Mouse (Mus musculus) thymus, adult 2 months (tissue): ENCODE data around the gene Lmx1a. TPM values are rescaled to one million over a fixed set of nuclear protein-coding genes. Genes with fewer than 3 reads are reported as not detected.

Source experiments
- DNase-seq: peaks from one replicate; pipeline ENCODE4 v3.0.0; 2021
- H3K27ac ChIP-seq: fragments of 200-500 bp; 2 replicates; pipeline ENCODE4 v1.5.1; 2012; ENCODE audit warnings: low read length, control low read depth; ENCODE audit not compliant: control insufficient read depth, insufficient read depth
- H3K27me3 ChIP-seq: fragments of 200-500 bp; 2 replicates; pipeline ENCODE4 v1.6.1; 2012; ENCODE audit warnings: mild to moderate bottlenecking, low read length, moderate library complexity, mixed read lengths; ENCODE audit not compliant: control insufficient read depth, insufficient read depth
- H3K36me3 ChIP-seq: fragments of 200-500 bp; 2 replicates; pipeline ENCODE4 v1.6.1; 2012; ENCODE audit warnings: mild to moderate bottlenecking, low read length, moderate library complexity; ENCODE audit not compliant: control insufficient read depth, insufficient read depth
- H3K4me1 ChIP-seq: fragments of 200-500 bp; replicated peaks from 2 replicates; pipeline ENCODE4 v1.6.1; 2012; ENCODE audit warnings: low read length; ENCODE audit not compliant: control insufficient read depth, insufficient read depth
- H3K4me3 ChIP-seq: fragments of 200-500 bp; 2 replicates; pipeline ENCODE4 v1.5.1; 2012; ENCODE audit warnings: mild to moderate bottlenecking, low read length, control low read depth, moderate library complexity; ENCODE audit not compliant: control insufficient read depth, insufficient read depth
- CTCF ChIP-seq: fragments of 200-500 bp; IDR thresholded peaks from 2 replicates; pipeline ENCODE4 v1.5.1; 2012; ENCODE audit warnings: mild to moderate bottlenecking, control low read depth, low read length, moderate library complexity, borderline replicate concordance; ENCODE audit not compliant: control insufficient read depth, poor library complexity, insufficient read depth; ENCODE audit errors: extremely low read depth
- POLR2A ChIP-seq: fragments of 200-500 bp; IDR thresholded peaks from 2 replicates; pipeline ENCODE4 v1.6.1; 2012; ENCODE audit warnings: mild to moderate bottlenecking, low read length, control low read depth, moderate library complexity; ENCODE audit not compliant: control insufficient read depth, poor library complexity, insufficient read depth; ENCODE audit errors: extremely low read depth
- WGBS: fragments of 180-500 bp; shearing (Covaris S2); methylation state at CpG from one replicate; pipeline ENCODE4 v1.1.7; 2018; 5-methylcytosine and 5-hydroxymethylcytosine counted together
- polyA plus RNA-seq: library from polyadenylated mRNA; depleted of rRNA; stranded (reverse); fragments of >200 nt; gene quantifications from 2 replicates; pipeline ENCODE4 v1.2.3, GENCODE M21; 2012

Gene Lmx1a
- polyA plus RNA-seq, 1 experiment: 0.13 TPM

- Histone ChIP-seq H3K4me1 (no peaks in the 10 kb centered on the region), H3K27me3 (no peaks in the 10 kb centered on the region; the same call in 1 of the 2 replicates), H3K4me3 (no peak overlapping the region), H3K36me3 (no peaks in the 10 kb centered on the region), H3K27ac (no peak overlapping the region)
- DNase-seq: no peak
- TF ChIP-seq CTCF (no peak), POLR2A (no peak)
- 85% methylated on average over 3 of the region's 3 CpGs for WGBS
Measured at GRCm38 (mm10) chr1:167790688-167791087, 101.7 kb downstream of the Lmx1a start.

- WGBS: 81% methylated on average over 11 of the region's 11 CpGs
- TF ChIP-seq CTCF: no peak
- no peak for TF ChIP-seq POLR2A
- Histone ChIP-seq H3K27ac (no peak overlapping the region), H3K27me3 (no peaks in the 10 kb centered on the region), H3K4me1 (no peaks in the 10 kb centered on the region), H3K36me3 (no peaks in the 10 kb centered on the region), H3K4me3 (no peak overlapping the region)
- no peak for DNase-seq
Measured at GRCm38 (mm10) chr1:167791221-167791620, 102.2 kb downstream of the Lmx1a start.

GRCm38 (mm10) chr1:167801923-167802322 lies 112.9 kb downstream of the Lmx1a start:
- no peak overlapping the region for H3K4me3 ChIP-seq

GRCm38 (mm10) chr1:167802510-167803271 lies 113.7 kb downstream of the Lmx1a start:
- no peak overlapping the region for H3K4me3 ChIP-seq
- WGBS: 4% methylated on average over 59 of the region's 59 CpGs
- no peak for DNase-seq
- H3K27me3 ChIP-seq: no peaks in the 10 kb centered on the region
- H3K36me3 ChIP-seq: no peaks in the 10 kb centered on the region
- no peaks in the 10 kb centered on the region for H3K4me1 ChIP-seq
- no peak for TF ChIP-seq POLR2A
- no peak for TF ChIP-seq CTCF
- H3K27ac ChIP-seq: no peak overlapping the region

More at GRCm38 (mm10) chr1:167801923-167802322, 112.9 kb downstream of the Lmx1a start:
- no peaks in the 10 kb centered on the region for H3K36me3 ChIP-seq
- TF ChIP-seq POLR2A: no peak
- no peak for TF ChIP-seq CTCF
- DNase-seq: no peak
- 43% methylated on average over 4 of the region's 4 CpGs for whole genome bisulfite sequencing
- no peaks in the 10 kb centered on the region for H3K27me3 ChIP-seq
- H3K4me1 ChIP-seq: no peaks in the 10 kb centered on the region
- H3K27ac ChIP-seq: no peak overlapping the region

GRCm38 (mm10) chr1:167803351-167803981 lies 114.4 kb downstream of the Lmx1a start:
- Histone ChIP-seq H3K4me3 (no peak overlapping the region), H3K27ac (no peak overlapping the region), H3K36me3 (no peaks in the 10 kb centered on the region), H3K27me3 (no peaks in the 10 kb centered on the region), H3K4me1 (no peaks in the 10 kb centered on the region)
- WGBS: 44% methylated on average over 10 of the region's 10 CpGs
- TF ChIP-seq POLR2A: no peak
- no peak for TF ChIP-seq CTCF
- no peak for DNase-seq

- H3K27me3 ChIP-seq: no peaks in the 10 kb centered on the region
- no peaks in the 10 kb centered on the region for H3K4me1 ChIP-seq
- H3K4me3 ChIP-seq: no peak overlapping the region
- no peaks in the 10 kb centered on the region for H3K36me3 ChIP-seq
- TF ChIP-seq POLR2A (no peak), CTCF (no peak)
- WGBS: 39% methylated on average over 7 of the region's 7 CpGs
- no peak overlapping the region for H3K27ac ChIP-seq
- no peak for DNase-seq
Measured at GRCm38 (mm10) chr1:167804836-167805235, 115.8 kb downstream of the Lmx1a start.

GRCm38 (mm10) chr1:167811141-167811540 lies 122.1 kb downstream of the Lmx1a start:
- DNase-seq: no peak
- Histone ChIP-seq H3K27ac (no peak overlapping the region), H3K4me1 (no peaks in the 10 kb centered on the region), H3K4me3 (no peak overlapping the region), H3K27me3 (no peaks in the 10 kb centered on the region), H3K36me3 (no peaks in the 10 kb centered on the region)
- TF ChIP-seq POLR2A: no peak
- TF ChIP-seq CTCF: no peak
- 29% methylated on average over 4 of the region's 4 CpGs for WGBS
